Mouse (Mus musculus) midbrain, embryonic 16.5 days (tissue): ENCODE measurements around the gene Impad1. TPM values are rescaled to one million over a fixed set of nuclear protein-coding genes. Genes with fewer than 3 reads are reported as not detected.
A peak's percentile ranks its signal among the peaks of the same experiment; 100 is the strongest.

Experiments used
- ATAC-seq: fragments of 200-750 bp; cut with Nextera tagmentation; 2 replicates; pipeline ENCODE4 v1.8.0; 2017; ENCODE audit warnings: moderate TSS enrichment
- H3K27ac ChIP-seq: fragments of 300-500 bp; sonication (generic); 2 replicates; pipeline ENCODE4 v1.5.1; 2014; ENCODE audit warnings: mild to moderate bottlenecking, low read length, mixed read lengths
- H3K27me3 ChIP-seq: fragments of 300-500 bp; sonication (generic); 2 replicates; pipeline ENCODE4 v1.6.1; 2014; ENCODE audit warnings: low read depth, low read length, mixed read lengths; ENCODE audit not compliant: control insufficient read depth, insufficient read depth
- H3K36me3 ChIP-seq: fragments of 300-500 bp; sonication (generic); 2 replicates; pipeline ENCODE4 v1.6.1; 2014; ENCODE audit warnings: mild to moderate bottlenecking, low read length, moderate library complexity, mixed read lengths; ENCODE audit not compliant: control insufficient read depth, insufficient read depth
- H3K4me1 ChIP-seq: fragments of 300-500 bp; sonication (generic); 2 replicates; pipeline ENCODE4 v1.6.1; 2014; ENCODE audit warnings: mild to moderate bottlenecking, low read length, mixed read lengths; ENCODE audit not compliant: control insufficient read depth, insufficient read depth
- H3K4me2 ChIP-seq: fragments of 300-500 bp; sonication (generic); 2 replicates; pipeline ENCODE4 v1.6.1; 2014; ENCODE audit warnings: mild to moderate bottlenecking, low read length, mixed read lengths
- H3K4me3 ChIP-seq: fragments of 300-500 bp; sonication (generic); 2 replicates; pipeline ENCODE4 v1.5.1; 2014; ENCODE audit warnings: low read depth, mild to moderate bottlenecking, low read length, moderate library complexity, mixed read lengths
- H3K9ac ChIP-seq: fragments of 300-500 bp; sonication (generic); 2 replicates; pipeline ENCODE4 v1.6.1; 2014; ENCODE audit warnings: low read depth, low read length, mixed read lengths
- H3K9me3 ChIP-seq: fragments of 300-500 bp; sonication (generic); replicated peaks from 2 replicates; pipeline ENCODE4 v1.6.1; 2014; ENCODE audit warnings: mild to moderate bottlenecking, low read length, mixed read lengths; ENCODE audit not compliant: control insufficient read depth, poor library complexity, severe bottlenecking
- WGBS: fragments of 180-500 bp; shearing (Covaris S2); extraction: QIAGEN DNeasy Blood & Tissue Kit; methylation state at CpG from one replicate; pipeline ENCODE4 v1.1.7; 2014; 5-methylcytosine and 5-hydroxymethylcytosine counted together
- polyA plus RNA-seq: library from polyadenylated mRNA; unstranded; fragments of >200 nt; fragmentation: Nextera tagmentation; extraction: Ambion mirVana; gene quantifications from 2 replicates; pipeline ENCODE4 v1.2.1, GENCODE M21; 2015

Gene Impad1
- polyA plus RNA-seq, 1 experiment from 2014 or later = 41.7 TPM

GRCm38 (mm10) chr4:4784305-4784704 is 8.8 kb downstream of the Impad1 start:
- no peaks in the 10 kb centered on the region for H3K4me1 ChIP-seq
- peaks cover 3% of the 10 kb centered on the region; the same call in 1 of the 2 replicates for H3K9me3 ChIP-seq
- 86% methylated on average over 1 of the region's 1 CpGs for WGBS
- H3K27me3 ChIP-seq = no peaks in the 10 kb centered on the region
- H3K4me3 ChIP-seq = no peak overlapping the region
- ATAC-seq = no peak
- no peak overlapping the region for H3K27ac ChIP-seq
- 0 out of 2 replicates have a peak, but pooled peaks cover 6% of the 10 kb centered on the region for H3K36me3 ChIP-seq
- no peak overlapping the region for H3K9ac ChIP-seq
- H3K4me2 ChIP-seq = no peak overlapping the region

GRCm38 (mm10) chr4:4783686-4783957 is 9.5 kb downstream of the Impad1 start:
- H3K9me3 ChIP-seq = peaks cover 3% of the 10 kb centered on the region; the same call in 1 of the 2 replicates
- H3K4me1 ChIP-seq = no peaks in the 10 kb centered on the region
- H3K4me2 ChIP-seq = no peak overlapping the region
- no peak overlapping the region for H3K4me3 ChIP-seq
- no peak overlapping the region for H3K9ac ChIP-seq
- ATAC-seq = no peak
- 0 out of 2 replicates have a peak, but pooled peaks cover 6% of the 10 kb centered on the region for H3K36me3 ChIP-seq
- no peak overlapping the region for H3K27ac ChIP-seq
- no peaks in the 10 kb centered on the region for H3K27me3 ChIP-seq

- Histone ChIP-seq H3K27me3 (no peaks in the 10 kb centered on the region), H3K9ac (no peak overlapping the region), H3K9me3 (peaks cover 3% of the 10 kb centered on the region; the same call in 1 of the 2 replicates), H3K4me3 (no peak overlapping the region), H3K4me1 (no peaks in the 10 kb centered on the region), H3K4me2 (no peak overlapping the region), H3K36me3 (peaks cover 7% of the 10 kb centered on the region; the same call in 1 of the 2 replicates), H3K27ac (no peak overlapping the region)
- ATAC-seq = no peak
- 100% methylated on average over 4 of the region's 4 CpGs for WGBS
Observed at GRCm38 (mm10) chr4:4782882-4783685, 10.1 kb downstream of the Impad1 start.

GRCm38 (mm10) chr4:4779265-4779770 is 13.8 kb downstream of the Impad1 start:
- H3K27ac ChIP-seq = no peak overlapping the region
- H3K9ac ChIP-seq = no peak overlapping the region
- peaks cover 3% of the 10 kb centered on the region; the same call in 1 of the 2 replicates for H3K9me3 ChIP-seq
- peaks cover 8% of the 10 kb centered on the region for H3K36me3 ChIP-seq
- H3K27me3 ChIP-seq = no peaks in the 10 kb centered on the region
- no peaks in the 10 kb centered on the region for H3K4me1 ChIP-seq
- no peak overlapping the region for H3K4me3 ChIP-seq
- H3K4me2 ChIP-seq = no peak overlapping the region
- ATAC-seq = no peak

GRCm38 (mm10) chr4:4771523-4772114 is 21.5 kb downstream of the Impad1 start:
- Histone ChIP-seq H3K9me3 (no peaks in the 10 kb centered on the region), H3K27ac (no peak overlapping the region), H3K36me3 (peaks cover 13% of the 10 kb centered on the region), H3K9ac (no peak overlapping the region), H3K27me3 (no peaks in the 10 kb centered on the region), H3K4me1 (no peaks in the 10 kb centered on the region), H3K4me3 (no peak overlapping the region), H3K4me2 (no peak overlapping the region)
- 81% methylated on average over 2 of the region's 2 CpGs for WGBS
- ATAC-seq = peak; percentile 60; the same call in 1 of the 2 replicates

- 64% methylated on average over 5 of the region's 5 CpGs for WGBS
- no peaks in the 10 kb centered on the region for H3K27me3 ChIP-seq
Observed at GRCm38 (mm10) chr4:4765806-4766205, 27.3 kb downstream of the Impad1 start.

GRCm38 (mm10) chr4:4758376-4758775 is 34.8 kb downstream of the Impad1 start:
- Histone ChIP-seq H3K4me2 (no peak overlapping the region), H3K9ac (no peak overlapping the region), H3K27me3 (no peaks in the 10 kb centered on the region), H3K36me3 (no peaks in the 10 kb centered on the region), H3K27ac (no peak overlapping the region), H3K4me3 (no peak overlapping the region), H3K4me1 (no peaks in the 10 kb centered on the region), H3K9me3 (no peaks in the 10 kb centered on the region)
- ATAC-seq = no peak
- 88% methylated on average over 4 of the region's 4 CpGs for WGBS

More at GRCm38 (mm10) chr4:4765806-4766205, 27.3 kb downstream of the Impad1 start:
- no peak overlapping the region for H3K27ac ChIP-seq
- no peak overlapping the region for H3K9ac ChIP-seq
- no peak overlapping the region for H3K4me3 ChIP-seq
- no peak overlapping the region for H3K4me2 ChIP-seq
- peaks cover 17% of the 10 kb centered on the region for H3K36me3 ChIP-seq
- H3K9me3 ChIP-seq = no peaks in the 10 kb centered on the region
- ATAC-seq = no peak
- no peaks in the 10 kb centered on the region for H3K4me1 ChIP-seq

GRCm38 (mm10) chr4:4729427-4729826 is 63.7 kb downstream of the Impad1 start:
- no peaks in the 10 kb centered on the region for H3K4me1 ChIP-seq
- no peak for ATAC-seq
- 63% methylated on average over 3 of the region's 3 CpGs for WGBS

GRCm38 (mm10) chr4:4726241-4726776 is 66.8 kb downstream of the Impad1 start:
- no peaks in the 10 kb centered on the region for H3K27me3 ChIP-seq
- no peak for ATAC-seq
- WGBS = 86% methylated on average over 3 of the region's 3 CpGs

More at GRCm38 (mm10) chr4:4729427-4729826, 63.7 kb downstream of the Impad1 start:
- Histone ChIP-seq H3K9ac (no peak overlapping the region), H3K4me3 (no peak overlapping the region), H3K27ac (no peak overlapping the region), H3K27me3 (no peaks in the 10 kb centered on the region), H3K9me3 (no peaks in the 10 kb centered on the region), H3K4me2 (no peak overlapping the region), H3K36me3 (no peaks in the 10 kb centered on the region)

More at GRCm38 (mm10) chr4:4726241-4726776, 66.8 kb downstream of the Impad1 start:
- no peak overlapping the region for H3K4me3 ChIP-seq
- H3K27ac ChIP-seq = no peak overlapping the region
- no peak overlapping the region for H3K4me2 ChIP-seq
- H3K4me1 ChIP-seq = no peaks in the 10 kb centered on the region
- no peaks in the 10 kb centered on the region for H3K36me3 ChIP-seq
- H3K9ac ChIP-seq = no peak overlapping the region
- H3K9me3 ChIP-seq = no peaks in the 10 kb centered on the region
